Mouse (Mus musculus) embryonic facial prominence, embryonic 15.5 days (tissue): ENCODE measurements at regions not wholly inside any gene's neighbourhood (a gene's known extent, or its start where the extent isn't known, plus 50 kb on each side); places are given as distances from the start of the nearest gene placed in this dataset.

Source experiments
- ATAC-seq: fragments of 200-750 bp; cut with Nextera tagmentation; 2 replicates; pipeline ENCODE4 v1.8.0; 2017; ENCODE audit warnings: low read depth, moderate TSS enrichment; ENCODE audit not compliant: insufficient number of reproducible peaks, low FRiP score, low TSS enrichment
- H3K27ac ChIP-seq: fragments of 300-500 bp; sonication (generic); replicated peaks from 2 replicates; pipeline ENCODE4 v1.5.1; 2015; ENCODE audit warnings: mild to moderate bottlenecking, inconsistent platforms
- H3K27me3 ChIP-seq: fragments of 300-500 bp; sonication (generic); 2 replicates; pipeline ENCODE4 v1.6.1; 2015; ENCODE audit warnings: inconsistent platforms
- H3K36me3 ChIP-seq: fragments of 300-500 bp; sonication (generic); 2 replicates; pipeline ENCODE4 v1.6.1; 2015; ENCODE audit warnings: mild to moderate bottlenecking, inconsistent platforms
- H3K4me1 ChIP-seq: fragments of 300-500 bp; sonication (generic); 2 replicates; pipeline ENCODE4 v1.6.1; 2015; ENCODE audit warnings: inconsistent platforms
- H3K4me2 ChIP-seq: fragments of 300-500 bp; sonication (generic); replicated peaks from 2 replicates; pipeline ENCODE4 v1.6.1; 2015; ENCODE audit warnings: mild to moderate bottlenecking, inconsistent platforms
- H3K4me3 ChIP-seq: fragments of 300-500 bp; sonication (generic); replicated peaks from 2 replicates; pipeline ENCODE4 v1.5.1; 2015; ENCODE audit warnings: mild to moderate bottlenecking, inconsistent platforms
- H3K9ac ChIP-seq: fragments of 300-500 bp; sonication (generic); 2 replicates; pipeline ENCODE4 v1.6.1; 2015; ENCODE audit warnings: inconsistent platforms
- H3K9me3 ChIP-seq: fragments of 300-500 bp; sonication (generic); replicated peaks from 2 replicates; pipeline ENCODE4 v1.6.1; 2016; ENCODE audit warnings: inconsistent platforms
- WGBS: fragments of 180-500 bp; shearing (Covaris S2); methylation state at CpG from one replicate; pipeline ENCODE4 v1.1.7; 2015; 5-methylcytosine and 5-hydroxymethylcytosine counted together

DNA sequence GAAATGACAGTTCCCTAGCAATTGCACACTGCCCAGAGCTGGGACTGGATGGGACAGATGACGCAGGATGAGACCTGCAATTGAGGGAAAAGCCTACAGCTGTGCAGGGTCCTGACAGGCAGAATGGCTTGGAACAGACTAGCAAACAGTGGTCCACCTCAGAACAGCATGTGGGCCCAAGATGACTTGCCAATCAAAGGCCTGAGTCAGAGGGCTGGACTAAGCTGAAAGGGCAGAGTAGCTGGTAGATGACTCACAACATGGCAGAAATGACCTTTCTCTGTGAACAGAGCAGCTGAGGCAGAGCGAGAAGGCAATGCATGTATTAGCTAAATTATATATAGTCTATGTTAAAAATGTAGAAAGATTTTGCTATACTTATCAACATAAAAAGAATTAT is 138.4 kb upstream of the Syt13 start:
- Histone ChIP-seq H3K9ac (no peak overlapping the region), H3K27ac (no peak overlapping the region), H3K4me2 (no peak overlapping the region), H3K9me3 (no peaks in the 10 kb centered on the region), H3K36me3 (no peaks in the 10 kb centered on the region), H3K27me3 (no peaks in the 10 kb centered on the region), H3K4me3 (no peak overlapping the region), H3K4me1 (no peaks in the 10 kb centered on the region)
- ATAC-seq: no peak
- WGBS: 90% methylated on average over 2 of the region's 2 CpGs

DNA sequence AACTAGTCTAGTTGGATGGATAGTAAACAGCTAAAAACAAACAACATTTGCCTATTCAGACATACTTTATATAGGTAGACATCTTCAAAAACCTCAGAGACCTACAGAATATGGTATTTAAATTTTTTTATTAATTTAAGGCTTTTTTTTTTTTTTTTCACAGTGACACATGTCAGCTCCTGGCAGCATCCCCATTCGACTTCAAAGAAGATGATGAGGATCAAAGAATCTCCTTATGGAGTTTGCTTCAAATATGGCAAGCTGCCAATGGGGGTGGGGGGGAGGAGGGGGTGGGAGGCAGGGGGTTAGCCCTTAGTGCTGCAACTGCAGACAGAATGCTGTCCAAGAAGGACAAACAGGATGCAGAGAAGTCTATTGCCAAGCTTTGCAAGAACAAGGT is 135.8 kb upstream of the Syt13 start:
- no peaks in the 10 kb centered on the region for H3K9me3 ChIP-seq
- H3K27me3 ChIP-seq: no peaks in the 10 kb centered on the region
- H3K9ac ChIP-seq: no peak overlapping the region
- H3K4me3 ChIP-seq: no peak overlapping the region
- ATAC-seq: no peak
- H3K27ac ChIP-seq: no peak overlapping the region
- WGBS: 34% methylated on average over 1 of the region's 1 CpGs
- no peaks in the 10 kb centered on the region for H3K4me1 ChIP-seq
- no peak overlapping the region for H3K4me2 ChIP-seq
- no peaks in the 10 kb centered on the region for H3K36me3 ChIP-seq

DNA sequence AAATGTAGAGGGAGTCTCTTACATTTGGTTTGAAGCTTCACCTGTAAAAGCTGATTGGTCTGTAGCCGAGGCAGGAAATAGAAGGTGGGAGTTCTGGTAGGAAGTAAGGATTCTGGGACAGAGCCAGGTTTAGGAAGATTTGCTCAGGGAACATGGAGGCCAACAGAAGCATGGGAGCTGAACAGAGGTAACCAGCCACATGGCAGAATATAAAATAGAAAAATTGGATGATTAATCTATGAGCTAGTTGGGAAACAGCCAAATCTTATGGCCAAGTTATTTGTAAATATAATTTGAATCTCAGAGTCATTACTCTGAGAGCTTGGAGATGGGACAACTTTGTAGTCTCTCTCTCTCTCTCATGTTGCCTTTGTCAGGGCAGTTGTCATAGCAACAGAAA is 134.9 kb upstream of the Syt13 start:
- H3K27ac ChIP-seq: no peak overlapping the region
- H3K36me3 ChIP-seq: no peaks in the 10 kb centered on the region
- no peak for ATAC-seq
- no peaks in the 10 kb centered on the region for H3K4me1 ChIP-seq
- no peaks in the 10 kb centered on the region for H3K27me3 ChIP-seq
- 87% methylated on average over 1 of the region's 1 CpGs for whole genome bisulfite sequencing
- no peaks in the 10 kb centered on the region for H3K9me3 ChIP-seq
- no peak overlapping the region for H3K4me2 ChIP-seq
- no peak overlapping the region for H3K9ac ChIP-seq
- no peak overlapping the region for H3K4me3 ChIP-seq

DNA sequence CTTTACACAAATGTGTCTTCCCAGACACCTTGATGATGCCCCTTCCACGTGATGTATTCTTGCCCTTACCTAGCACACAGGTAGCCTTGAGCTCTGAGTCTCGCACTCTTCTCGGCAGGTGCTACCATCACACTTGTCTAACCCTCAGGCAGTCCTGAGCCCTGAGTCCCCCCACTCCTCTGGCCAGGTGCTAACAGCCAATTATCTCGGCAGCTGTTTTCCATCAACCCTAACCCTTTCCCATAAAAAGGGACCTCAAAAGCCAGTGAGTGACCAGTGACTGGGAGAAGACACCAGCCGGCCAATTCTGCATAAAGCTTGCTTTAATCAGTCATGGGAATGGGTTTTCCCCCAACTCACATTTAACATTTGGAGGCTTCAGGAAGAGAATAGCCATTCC is 133.4 kb upstream of the Syt13 start:
- H3K4me2 ChIP-seq: no peak overlapping the region
- H3K27ac ChIP-seq: no peak overlapping the region
- WGBS: 61% methylated on average over 5 of the region's 5 CpGs

DNA sequence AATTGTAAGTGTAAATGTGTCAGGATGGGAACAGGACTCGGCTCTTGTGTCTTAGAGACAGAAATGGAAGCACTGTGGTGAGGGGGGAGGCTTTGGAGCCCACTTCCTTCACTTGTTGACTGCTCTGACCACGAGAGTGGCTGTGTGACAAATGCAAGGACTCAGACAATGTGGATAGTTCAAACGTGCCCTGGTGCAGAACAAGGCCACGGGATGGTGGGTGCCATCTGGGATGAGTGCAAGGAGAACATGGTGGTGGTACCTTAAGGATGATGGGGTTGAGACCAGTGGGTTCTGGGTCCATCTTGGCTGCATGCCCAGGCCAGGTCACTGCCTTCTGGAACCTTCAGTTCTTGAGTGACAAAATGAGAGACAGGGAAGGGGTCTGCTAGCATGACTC is 132.3 kb upstream of the Syt13 start:
- Histone ChIP-seq H3K9ac (no peak overlapping the region), H3K27ac (no peak overlapping the region), H3K4me3 (no peak overlapping the region), H3K36me3 (no peaks in the 10 kb centered on the region), H3K4me1 (no peaks in the 10 kb centered on the region), H3K9me3 (no peaks in the 10 kb centered on the region), H3K27me3 (no peaks in the 10 kb centered on the region), H3K4me2 (no peak overlapping the region)
- WGBS: 60% methylated on average over 4 of the region's 4 CpGs
- ATAC-seq: no peak

More for the DNA sequence above, 133.4 kb upstream of the Syt13 start:
- Histone ChIP-seq H3K9ac (no peak overlapping the region), H3K4me1 (no peaks in the 10 kb centered on the region), H3K4me3 (no peak overlapping the region), H3K36me3 (no peaks in the 10 kb centered on the region), H3K27me3 (no peaks in the 10 kb centered on the region), H3K9me3 (no peaks in the 10 kb centered on the region)
- ATAC-seq: no peak

DNA sequence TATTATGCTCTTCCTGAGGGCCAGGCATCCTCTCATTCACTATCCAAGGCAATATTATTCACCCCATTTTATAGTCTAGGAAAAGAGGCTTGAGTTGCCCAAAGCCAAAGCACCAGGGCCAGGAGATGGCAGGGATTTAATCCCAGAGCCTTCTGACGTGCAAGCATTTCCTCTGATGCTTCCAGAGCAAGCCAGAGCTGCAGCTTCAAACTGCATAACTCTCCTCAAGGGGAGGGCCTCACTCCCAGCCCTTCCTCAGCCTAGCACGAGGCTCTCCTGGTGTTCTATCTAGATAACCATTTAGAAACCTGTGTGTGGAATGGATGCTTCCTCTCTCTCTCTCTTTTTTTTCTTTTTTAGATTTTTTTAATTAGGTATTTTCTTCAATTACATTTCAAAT is 130.0 kb upstream of the Syt13 start:
- ATAC-seq: no peak
- Histone ChIP-seq H3K27me3 (no peaks in the 10 kb centered on the region), H3K36me3 (no peaks in the 10 kb centered on the region)

DNA sequence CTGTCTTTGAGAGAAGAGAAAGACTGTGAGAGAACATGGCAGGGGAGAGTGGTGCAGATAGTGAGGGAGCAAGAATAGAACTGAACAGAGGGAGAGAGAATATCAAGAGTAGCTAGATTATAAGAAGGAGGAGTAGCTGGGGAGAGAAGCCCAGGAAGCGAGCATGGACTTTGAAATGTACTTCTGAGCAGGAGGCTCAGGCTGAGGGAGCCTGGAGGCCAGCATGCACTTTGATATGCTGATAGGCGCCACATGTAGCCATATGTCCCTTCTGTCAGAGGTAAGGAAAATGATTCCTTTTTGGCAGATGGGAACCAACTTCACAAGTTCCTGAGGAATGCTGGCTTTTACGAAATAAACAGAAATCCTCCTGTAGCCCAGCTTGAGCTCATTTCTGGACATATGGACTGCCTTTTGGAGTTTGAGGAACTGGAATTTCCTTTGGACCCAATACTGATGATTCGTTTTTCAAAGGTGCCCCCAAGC is 126.9 kb upstream of the Syt13 start:
- Histone ChIP-seq H3K27ac (no peak overlapping the region), H3K4me2 (no peak overlapping the region), H3K4me3 (no peak overlapping the region), H3K27me3 (no peaks in the 10 kb centered on the region), H3K9ac (no peak overlapping the region), H3K4me1 (no peaks in the 10 kb centered on the region), H3K36me3 (no peaks in the 10 kb centered on the region), H3K9me3 (no peaks in the 10 kb centered on the region)
- WGBS: 46% methylated on average over 4 of the region's 4 CpGs
- no peak for ATAC-seq

More for the DNA sequence above, 130.0 kb upstream of the Syt13 start:
- Histone ChIP-seq H3K9ac (no peak overlapping the region), H3K4me1 (no peaks in the 10 kb centered on the region), H3K4me2 (no peak overlapping the region), H3K4me3 (no peak overlapping the region), H3K27ac (no peak overlapping the region), H3K9me3 (no peaks in the 10 kb centered on the region)
- WGBS: 49% methylated on average over 2 of the region's 2 CpGs

DNA sequence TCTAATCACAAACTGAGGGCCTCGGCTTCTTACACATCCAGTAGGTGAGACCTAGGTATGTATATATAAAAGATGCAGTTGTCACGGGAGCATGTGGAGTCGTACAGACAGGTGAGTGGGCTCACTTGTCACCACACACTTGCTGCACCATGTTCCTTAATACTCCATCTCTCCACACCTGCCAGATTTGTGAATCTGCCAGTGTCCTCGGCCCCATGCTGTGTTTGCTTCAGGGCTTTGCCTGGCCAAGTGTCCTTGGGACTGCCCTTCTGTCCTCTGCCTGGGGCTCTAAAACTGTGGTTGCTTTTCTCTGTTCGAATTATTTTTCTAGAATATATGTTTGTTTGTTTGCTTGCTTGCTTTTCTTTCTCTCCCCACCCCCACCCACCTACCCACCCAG is 126.0 kb upstream of the Syt13 start:
- Histone ChIP-seq H3K27me3 (no peaks in the 10 kb centered on the region), H3K9ac (no peak overlapping the region), H3K4me2 (no peak overlapping the region), H3K4me1 (no peaks in the 10 kb centered on the region), H3K36me3 (no peaks in the 10 kb centered on the region), H3K27ac (no peak overlapping the region), H3K9me3 (no peaks in the 10 kb centered on the region), H3K4me3 (no peak overlapping the region)
- ATAC-seq: no peak
- WGBS: 77% methylated on average over 5 of the region's 5 CpGs

DNA sequence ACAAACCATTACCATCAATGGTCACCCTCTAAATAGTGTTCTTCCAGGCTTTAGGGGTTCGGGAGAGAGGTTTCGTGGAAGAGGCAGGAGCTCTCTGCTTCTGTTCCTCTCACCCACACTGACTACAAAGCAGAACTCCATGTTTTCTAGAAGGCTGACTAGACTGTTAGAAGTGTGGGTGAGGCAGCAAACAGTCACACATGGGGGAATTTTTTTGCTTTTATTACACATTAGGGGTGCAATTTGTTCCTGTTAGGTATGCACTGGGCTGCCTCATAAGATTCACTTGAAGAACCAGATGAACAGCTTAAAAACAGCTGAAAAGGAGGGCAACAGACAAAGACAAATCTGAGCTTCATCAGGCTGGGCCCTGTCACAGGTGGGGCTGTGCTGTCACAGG is 124.5 kb upstream of the Syt13 start:
- Histone ChIP-seq H3K27ac (no peak overlapping the region), H3K4me3 (no peak overlapping the region), H3K36me3 (no peaks in the 10 kb centered on the region), H3K4me2 (no peak overlapping the region), H3K9ac (no peak overlapping the region), H3K4me1 (no peaks in the 10 kb centered on the region), H3K9me3 (no peaks in the 10 kb centered on the region), H3K27me3 (no peaks in the 10 kb centered on the region)
- no peak for ATAC-seq
- WGBS: 87% methylated on average over 2 of the region's 2 CpGs

DNA sequence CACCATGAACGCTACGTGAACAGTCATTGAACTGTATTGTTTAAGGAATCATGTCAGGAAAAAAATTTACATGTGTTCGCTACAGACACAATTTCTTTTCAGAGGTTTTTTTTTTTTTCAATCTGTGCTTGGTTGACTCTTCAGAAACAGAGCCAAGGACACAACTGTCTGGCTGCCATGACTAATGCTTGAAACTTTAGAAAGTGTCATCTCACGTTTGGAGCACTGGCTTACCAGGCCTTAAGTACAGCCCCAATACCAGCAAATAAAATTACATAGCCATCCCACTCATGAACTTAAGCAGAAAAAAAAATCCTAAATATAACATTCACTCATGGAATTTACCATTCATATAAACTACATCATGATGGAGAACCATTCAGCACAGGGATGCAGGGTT is 115.1 kb upstream of the Syt13 start:
- Histone ChIP-seq H3K4me1 (no peaks in the 10 kb centered on the region), H3K9me3 (no peaks in the 10 kb centered on the region), H3K4me3 (no peak overlapping the region), H3K9ac (no peak overlapping the region), H3K36me3 (no peaks in the 10 kb centered on the region), H3K27me3 (no peaks in the 10 kb centered on the region), H3K27ac (no peak overlapping the region), H3K4me2 (no peak overlapping the region)
- WGBS: 70% methylated on average over 4 of the region's 4 CpGs
- ATAC-seq: no peak

DNA sequence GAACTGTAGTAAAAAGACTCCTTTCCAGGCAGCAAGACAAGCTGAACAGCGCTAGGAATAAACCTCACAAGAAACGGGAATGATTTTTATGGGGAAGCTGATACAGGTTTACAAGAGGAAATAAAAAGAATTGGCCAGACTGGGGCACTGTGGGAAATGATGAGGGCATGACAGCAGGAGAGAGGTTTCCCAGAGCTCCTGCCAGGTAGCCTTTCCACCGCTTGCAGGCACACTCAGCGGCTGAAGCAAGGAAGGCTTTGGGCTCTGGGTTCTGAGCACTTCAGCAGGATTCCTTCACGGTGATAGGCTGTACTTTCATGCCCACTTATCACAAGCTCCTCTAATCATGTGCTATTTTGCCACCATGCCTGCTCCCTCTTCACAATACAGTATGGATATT is 114.2 kb upstream of the Syt13 start:
- H3K27me3 ChIP-seq: no peaks in the 10 kb centered on the region
- no peak for ATAC-seq
- no peaks in the 10 kb centered on the region for H3K9me3 ChIP-seq
- H3K4me2 ChIP-seq: no peak overlapping the region
- no peak overlapping the region for H3K9ac ChIP-seq
- 73% methylated on average over 5 of the region's 5 CpGs for WGBS
- no peak overlapping the region for H3K4me3 ChIP-seq
- H3K4me1 ChIP-seq: 0 out of 2 replicates have a peak, but pooled peaks cover 2% of the 10 kb centered on the region
- H3K27ac ChIP-seq: no peak overlapping the region
- H3K36me3 ChIP-seq: no peaks in the 10 kb centered on the region

DNA sequence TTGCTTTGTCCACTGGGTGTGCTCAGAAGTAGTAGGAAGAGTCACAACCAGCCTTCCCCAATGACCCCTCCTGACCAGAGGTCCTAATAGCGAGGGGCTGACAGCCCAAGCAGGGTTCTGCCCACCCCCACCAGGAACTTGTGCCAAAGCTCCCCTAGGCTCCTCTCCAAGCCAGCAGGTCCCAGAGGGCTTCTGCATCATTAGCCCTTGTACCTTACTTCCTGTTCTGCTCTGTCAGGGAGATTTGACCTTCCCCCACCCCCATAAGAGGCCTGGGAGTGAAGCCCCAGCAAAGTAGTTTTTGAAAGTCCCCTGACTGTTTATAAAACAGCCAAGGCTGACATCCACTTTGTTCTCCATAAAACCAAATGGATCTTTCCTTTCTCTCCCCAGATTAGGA is 110.0 kb upstream of the Syt13 start:
- H3K27ac ChIP-seq: no peak overlapping the region
- no peaks in the 10 kb centered on the region for H3K9me3 ChIP-seq
- ATAC-seq: no peak
- H3K4me1 ChIP-seq: peaks cover 18% of the 10 kb centered on the region
- H3K27me3 ChIP-seq: no peaks in the 10 kb centered on the region
- no peak overlapping the region for H3K4me2 ChIP-seq
- H3K36me3 ChIP-seq: no peaks in the 10 kb centered on the region
- 67% methylated on average over 1 of the region's 1 CpGs for WGBS
- no peak overlapping the region for H3K4me3 ChIP-seq
- no peak overlapping the region for H3K9ac ChIP-seq
